ENCODE assay signal across 7 mouse cellular contexts in genomic region chr9:107612191-107612944, GRCm38 (mm10). TPM values are rescaled to one million over a fixed set of nuclear protein-coding genes. Genes with fewer than 3 reads are reported as not detected.
A peak's percentile ranks its signal among the peaks of the same experiment; 100 is the strongest.
DNase-seq lines count a peak whose midpoint lies in the region; ATAC-seq and TF ChIP-seq lines count a peak whose summit lies in the region.

No protein-coding gene starts in this region.

- no peaks in the 10 kb centered on the region for H3K9me3 ChIP-seq in intestine, embryonic 16.5 days (ENCODE audit: control insufficient read depth, low read length)
- no peaks in the 10 kb centered on the region for H3K9me3 ChIP-seq in midbrain, embryonic 12.5 days

- DNase-seq in adrenal gland, adult 2 months, result peak; percentile 99
- peak; percentile 98 for DNase-seq in embryo, embryonic 11.5 days (ENCODE audit: low read depth, low spot score)
- peak; percentile 98 for DNase-seq in gastrocnemius, postnatal 36 days
- peak; percentile 100 for DNase-seq in left cerebral cortex, postnatal 4 days

- intact Hi-C loops in gastrocnemius, postnatal 36 days (cut with DNase I), result loop anchor here (2.0 kb wide), 1 partner anchor 20 kb away; no protein-coding TSS in a partner anchor
- intact Hi-C loops in left cerebral cortex, postnatal 4 days (cut with DNase I), result no loop called here

- H3K27ac ChIP-seq in intestine, embryonic 16.5 days (ENCODE audit: low read length), result peak overlapping the region; percentile 93
- H3K27ac ChIP-seq in midbrain, embryonic 12.5 days (replicated peaks), result peak overlapping the region; percentile 98
- peak overlapping the region; percentile 91 for H3K27ac ChIP-seq in small intestine, adult 2 months (ENCODE audit: insufficient read depth, low read depth, low read length)

- H3K9ac ChIP-seq in intestine, embryonic 16.5 days (ENCODE audit: low read depth, low read length), result peak overlapping the region; percentile 75
- H3K9ac ChIP-seq in midbrain, embryonic 12.5 days (replicated peaks), result peak overlapping the region; percentile 72

- peak; percentile 92 for ATAC-seq in intestine, embryonic 16.5 days
- peak; percentile 91 for ATAC-seq in midbrain, embryonic 12.5 days (ENCODE audit: low FRiP score, low read depth)

- 4% methylated on average over 45 of the region's 48 CpGs for WGBS in intestine, embryonic 16.5 days
- 2% methylated on average over 42 of the region's 48 CpGs for WGBS in midbrain, embryonic 12.5 days
- 2% methylated on average over 48 of the region's 48 CpGs for WGBS in small intestine, adult 2 months

- TF ChIP-seq POLR2A in small intestine, adult 2 months (IDR thresholded peaks at IDR 0.05; ENCODE audit: low read depth, low read length), result peak; percentile 66; the same call in 1 of the 2 replicates

- TF ChIP-seq CTCF in small intestine, adult 2 months (IDR thresholded peaks at IDR 0.05; ENCODE audit: extremely low read depth, insufficient read length, insufficient replicate concordance, low read depth, low read length), result peak; percentile 94

- peaks cover 15% of the 10 kb centered on the region for H3K36me3 ChIP-seq in intestine, embryonic 16.5 days (ENCODE audit: control insufficient read depth, insufficient read depth, low read length)
- H3K36me3 ChIP-seq in midbrain, embryonic 12.5 days, result peaks cover 36% of the 10 kb centered on the region
- H3K36me3 ChIP-seq in small intestine, adult 2 months (ENCODE audit: control insufficient read depth, insufficient read depth, low read length), result peaks cover 29% of the 10 kb centered on the region

- no peaks in the 10 kb centered on the region for H3K27me3 ChIP-seq in intestine, embryonic 16.5 days (replicated peaks; ENCODE audit: control insufficient read depth, insufficient read depth, low read length)
- H3K27me3 ChIP-seq in midbrain, embryonic 12.5 days, result no peaks in the 10 kb centered on the region
- no peaks in the 10 kb centered on the region for H3K27me3 ChIP-seq in small intestine, adult 2 months (ENCODE audit: control insufficient read depth, insufficient read depth, low read length)

- peaks cover 38% of the 10 kb centered on the region for H3K4me1 ChIP-seq in intestine, embryonic 16.5 days (ENCODE audit: control insufficient read depth, insufficient read depth, low read length)
- H3K4me1 ChIP-seq in midbrain, embryonic 12.5 days, result peaks cover 56% of the 10 kb centered on the region
- H3K4me1 ChIP-seq in small intestine, adult 2 months (ENCODE audit: control insufficient read depth, insufficient read depth, insufficient read length, low read length), result peaks cover 24% of the 10 kb centered on the region

- H3K4me3 ChIP-seq in intestine, embryonic 16.5 days (ENCODE audit: low read length), result peak overlapping the region; percentile 45
- peak overlapping the region; percentile 34 for H3K4me3 ChIP-seq in midbrain, embryonic 12.5 days
- peak overlapping the region; percentile 44 for H3K4me3 ChIP-seq in small intestine, adult 2 months (ENCODE audit: low read depth, low read length)

- H3K4me2 ChIP-seq in intestine, embryonic 16.5 days (ENCODE audit: low read depth, low read length), result peak overlapping the region; percentile 84
- peak overlapping the region; percentile 63 for H3K4me2 ChIP-seq in midbrain, embryonic 12.5 days (replicated peaks)

RNA-seq across cellular contexts. Expression of gene Sema3b, which starts 3.3 kb away (rescaled TPM):
- 1 to 10 TPM; 3.7 to 4.1 TPM for total RNA-seq in adrenal gland, adult 2 months (2021)
- 8.3 and 10.4 TPM in 2 replicates for polyA plus RNA-seq in adrenal gland, adult 2 months (2012; rRNA removed)
- 10 to 100 TPM; 13.1 to 17.5 TPM for total RNA-seq in gastrocnemius, postnatal 36 days (2021)
- 50.4 and 54.9 TPM in 2 replicates for polyA plus RNA-seq in intestine, embryonic 16.5 days (2015; fragmentation: Nextera tagmentation; extraction: Ambion mirVana)
- 1 to 10 TPM; 3.9 to 5.6 TPM for total RNA-seq in left cerebral cortex, postnatal 4 days (2021)
- 3.2 TPM in 2 replicates for polyA plus RNA-seq in midbrain, embryonic 12.5 days (2016; fragmentation: Nextera tagmentation; extraction: Ambion mirVana)
- polyA plus RNA-seq in small intestine, adult 2 months (2012; rRNA removed), result 33.5 and 55.4 TPM in 2 replicates

RNA-seq across cellular contexts. Expression of gene Gnai2, which starts 22.8 kb away (rescaled TPM):
- total RNA-seq in adrenal gland, adult 2 months (2021), result 100 to 1,000 TPM; 198 to 278 TPM
- 330 and 345 TPM in 2 replicates for polyA plus RNA-seq in adrenal gland, adult 2 months (2012; rRNA removed)
- total RNA-seq in gastrocnemius, postnatal 36 days (2021), result 10 to 100 TPM; 65.2 to 70.5 TPM
- 301 and 311 TPM in 2 replicates for polyA plus RNA-seq in intestine, embryonic 16.5 days (2015; fragmentation: Nextera tagmentation; extraction: Ambion mirVana)
- total RNA-seq in left cerebral cortex, postnatal 4 days (2021), result 100 to 1,000 TPM; 302 to 303 TPM
- 635 and 641 TPM in 2 replicates for polyA plus RNA-seq in midbrain, embryonic 12.5 days (2016; fragmentation: Nextera tagmentation; extraction: Ambion mirVana)
- 264 and 501 TPM in 2 replicates for polyA plus RNA-seq in small intestine, adult 2 months (2012; rRNA removed)

RNA-seq across cellular contexts. Expression of gene Ifrd2, which starts 24.9 kb away (rescaled TPM):
- 10 to 100 TPM; 36.0 to 41.7 TPM for total RNA-seq in adrenal gland, adult 2 months (2021)
- 67.3 and 80.0 TPM in 2 replicates for polyA plus RNA-seq in adrenal gland, adult 2 months (2012; rRNA removed)
- 10 to 100 TPM; 48.2 to 55.8 TPM for total RNA-seq in gastrocnemius, postnatal 36 days (2021)
- polyA plus RNA-seq in intestine, embryonic 16.5 days (2015; fragmentation: Nextera tagmentation; extraction: Ambion mirVana), result 79.0 and 89.6 TPM in 2 replicates
- 10 to 100 TPM; 12.5 to 14.5 TPM for total RNA-seq in left cerebral cortex, postnatal 4 days (2021)
- 20.1 and 21.1 TPM in 2 replicates for polyA plus RNA-seq in midbrain, embryonic 12.5 days (2016; fragmentation: Nextera tagmentation; extraction: Ambion mirVana)
- polyA plus RNA-seq in small intestine, adult 2 months (2012; rRNA removed), result 33.2 and 55.4 TPM in 2 replicates

RNA-seq across cellular contexts. Expression of gene Hyal3, which starts 31.8 kb away (rescaled TPM):
- total RNA-seq in adrenal gland, adult 2 months (2021), result 1 to 10 TPM; 1.3 to 1.4 TPM
- polyA plus RNA-seq in adrenal gland, adult 2 months (2012; rRNA removed), result 1.8 and 2.2 TPM in 2 replicates
- under 1 TPM; 0.23 to 0.27 TPM for total RNA-seq in gastrocnemius, postnatal 36 days (2021)
- 0.66 and 0.68 TPM in 2 replicates for polyA plus RNA-seq in intestine, embryonic 16.5 days (2015; fragmentation: Nextera tagmentation; extraction: Ambion mirVana)
- total RNA-seq in left cerebral cortex, postnatal 4 days (2021), result 1 to 10 TPM; 1.5 to 2.1 TPM
- 0.41 and 1.1 TPM in 2 replicates for polyA plus RNA-seq in midbrain, embryonic 12.5 days (2016; fragmentation: Nextera tagmentation; extraction: Ambion mirVana)
- polyA plus RNA-seq in small intestine, adult 2 months (2012; rRNA removed), result 0.52 and 0.89 TPM in 2 replicates

RNA-seq across cellular contexts. Expression of gene Naa80, which starts 33.7 kb away (rescaled TPM):
- total RNA-seq in adrenal gland, adult 2 months (2021), result 10 to 100 TPM; 15.9 to 19.2 TPM
- 111 TPM in 2 replicates for polyA plus RNA-seq in adrenal gland, adult 2 months (2012; rRNA removed)
- total RNA-seq in gastrocnemius, postnatal 36 days (2021), result 10 to 100 TPM; 11.2 to 14.4 TPM
- 19.2 and 20.2 TPM in 2 replicates for polyA plus RNA-seq in intestine, embryonic 16.5 days (2015; fragmentation: Nextera tagmentation; extraction: Ambion mirVana)
- 10 to 100 TPM; 11.9 to 13.0 TPM for total RNA-seq in left cerebral cortex, postnatal 4 days (2021)
- 14.5 and 14.7 TPM in 2 replicates for polyA plus RNA-seq in midbrain, embryonic 12.5 days (2016; fragmentation: Nextera tagmentation; extraction: Ambion mirVana)
- 26.3 and 46.3 TPM in 2 replicates for polyA plus RNA-seq in small intestine, adult 2 months (2012; rRNA removed)

Comparison
In these comparisons a context has a peak if more than half of its experiments do, and no peak if none do; other contexts are left out.
1. Peak in every context shown above with its lines: DNase-seq, ATAC-seq, H3K4me3 ChIP-seq and H3K27ac ChIP-seq.